Mouse (Mus musculus): ENCODE data around the gene Dhx58. TPM values are rescaled to one million over a fixed set of nuclear protein-coding genes. Genes with fewer than 3 reads are reported as not detected.

The Dhx58 gene
- polyA plus RNA-seq, 2 experiments, result 2.3 to 3.2 TPM

DNA sequence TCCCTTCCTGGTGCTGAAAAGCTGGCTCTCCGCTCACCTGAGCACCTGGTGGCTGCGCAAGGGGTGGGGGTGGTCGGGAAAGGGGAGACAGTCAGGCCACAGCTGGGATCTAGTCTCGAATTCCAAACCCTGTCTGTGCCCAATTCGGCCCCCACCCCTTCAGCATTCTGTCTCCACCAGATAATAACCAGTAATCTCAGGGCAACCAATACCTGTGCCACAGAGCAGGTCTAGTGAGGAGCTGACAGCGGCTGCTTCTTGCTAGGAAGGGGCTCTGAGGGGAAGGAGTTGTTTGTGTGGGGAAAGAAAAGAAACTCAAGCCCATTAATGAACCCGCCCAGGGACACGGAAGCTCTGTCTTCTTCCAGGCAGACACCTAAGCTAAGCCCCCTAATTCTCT lies 52.9 kb downstream of the Dhx58 start:
- WGBS, result 12% methylated on average over 7 of the region's 8 CpGs
- Histone ChIP-seq H3K9me3 (ENCODE audit: control insufficient read depth, low read length) (no peaks in the 10 kb centered on the region), H3K4me3 (replicated peaks; ENCODE audit: low read length) (no peak overlapping the region), H3K27ac (replicated peaks; ENCODE audit: low read depth, low read length) (no peak overlapping the region), H3K9ac (ENCODE audit: low read depth, low read length, severe bottlenecking) (no peak overlapping the region), H3K4me2 (replicated peaks; ENCODE audit: low read depth, low read length, severe bottlenecking) (no peak overlapping the region), H3K27me3 (ENCODE audit: control insufficient read depth, insufficient read depth, low read length) (peaks cover 19% of the 10 kb centered on the region; the same call in 1 of the 2 replicates), H3K4me1 (ENCODE audit: control insufficient read depth, insufficient read depth, low read length) (0 out of 2 replicates have a peak, but pooled peaks cover 2% of the 10 kb centered on the region), H3K36me3 (ENCODE audit: control insufficient read depth, insufficient read depth, low read length) (no peaks in the 10 kb centered on the region)
- TF ChIP-seq POLR2A (IDR thresholded peaks at IDR 0.05; ENCODE audit: borderline replicate concordance, extremely low read depth, insufficient read depth, insufficient read length), result no peak
- DNase-seq (ENCODE audit: low spot score), result no peak
- no peak for ATAC-seq (ENCODE audit: low FRiP score, low read depth)

DNA sequence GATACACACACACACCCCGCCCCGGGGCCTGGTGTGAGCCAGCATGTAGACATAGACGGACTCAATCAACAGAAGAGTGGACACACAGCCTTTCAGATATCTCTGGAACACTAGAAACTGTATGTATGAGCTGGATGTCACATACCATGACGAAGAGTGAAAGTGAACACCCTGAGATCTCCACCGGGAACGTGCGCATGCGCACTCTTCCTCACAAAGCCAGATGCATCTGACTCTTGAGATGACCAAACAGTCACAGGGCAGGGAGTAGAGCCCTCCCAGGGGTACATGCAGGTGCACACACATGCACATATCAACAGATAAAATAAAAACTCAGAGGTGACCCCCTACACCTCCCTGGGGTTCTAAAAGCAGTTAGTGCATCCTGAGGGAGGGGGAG lies 55.7 kb downstream of the Dhx58 start:
- Histone ChIP-seq H3K36me3 (ENCODE audit: control insufficient read depth, insufficient read depth, low read length) (no peaks in the 10 kb centered on the region), H3K4me1 (ENCODE audit: control insufficient read depth, insufficient read depth, low read length) (peaks cover 10% of the 10 kb centered on the region), H3K27me3 (ENCODE audit: control insufficient read depth, insufficient read depth, low read length) (peaks cover 19% of the 10 kb centered on the region; the same call in 1 of the 2 replicates), H3K9ac (ENCODE audit: low read depth, low read length, severe bottlenecking) (no peak overlapping the region), H3K9me3 (ENCODE audit: control insufficient read depth, low read length) (no peaks in the 10 kb centered on the region), H3K4me2 (replicated peaks; ENCODE audit: low read depth, low read length, severe bottlenecking) (no peak overlapping the region), H3K27ac (replicated peaks; ENCODE audit: low read depth, low read length) (no peak overlapping the region), H3K4me3 (replicated peaks; ENCODE audit: low read length) (no peak overlapping the region)
- TF ChIP-seq POLR2A (IDR thresholded peaks at IDR 0.05; ENCODE audit: borderline replicate concordance, extremely low read depth, insufficient read depth, insufficient read length), result no peak
- no peak for DNase-seq (ENCODE audit: low spot score)
- no peak for ATAC-seq (ENCODE audit: low FRiP score, low read depth)
- 87% methylated on average over 8 of the region's 8 CpGs for WGBS

DNA sequence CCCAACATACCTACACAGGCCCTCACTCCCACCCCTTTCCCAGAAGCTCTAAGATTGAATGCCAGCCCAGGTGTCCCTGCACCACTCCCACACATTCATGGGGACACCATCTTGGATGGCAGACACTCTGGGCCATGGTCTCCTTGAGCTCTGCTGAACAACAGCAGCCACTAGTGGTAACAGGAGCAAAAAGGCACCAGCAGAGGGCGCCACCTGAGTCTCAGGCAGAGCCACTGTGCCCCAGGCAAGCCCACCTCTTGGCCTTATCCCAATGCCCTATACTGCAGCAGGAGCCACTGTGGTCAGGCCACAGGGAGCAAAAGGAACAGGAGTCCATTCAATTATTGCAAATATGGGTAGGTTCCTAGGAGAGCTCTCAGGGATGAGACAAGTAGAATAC lies 57.8 kb downstream of the Dhx58 start:
- no peaks in the 10 kb centered on the region for H3K9me3 ChIP-seq (ENCODE audit: control insufficient read depth, low read length)
- H3K36me3 ChIP-seq (ENCODE audit: control insufficient read depth, insufficient read depth, low read length), result no peaks in the 10 kb centered on the region
- DNase-seq (ENCODE audit: low spot score) (peak; percentile 26), ATAC-seq (ENCODE audit: low FRiP score, low read depth) (no peak)
- H3K27me3 ChIP-seq (ENCODE audit: control insufficient read depth, insufficient read depth, low read length), result peaks cover 14% of the 10 kb centered on the region; the same call in 1 of the 2 replicates
- no peak overlapping the region for H3K9ac ChIP-seq (ENCODE audit: low read depth, low read length, severe bottlenecking)
- H3K4me2 ChIP-seq (replicated peaks; ENCODE audit: low read depth, low read length, severe bottlenecking), result no peak overlapping the region
- H3K4me3 ChIP-seq (replicated peaks; ENCODE audit: low read length), result no peak overlapping the region
- H3K4me1 ChIP-seq (ENCODE audit: control insufficient read depth, insufficient read depth, low read length), result peaks cover 10% of the 10 kb centered on the region
- H3K27ac ChIP-seq (replicated peaks; ENCODE audit: low read depth, low read length), result no peak overlapping the region
- TF ChIP-seq POLR2A (IDR thresholded peaks at IDR 0.05; ENCODE audit: borderline replicate concordance, extremely low read depth, insufficient read depth, insufficient read length), result no peak
- WGBS, result 11% methylated on average over 1 of the region's 1 CpGs

Other genes with a start within 250 kb of the Dhx58 start
- gene Klhl11, start 231.5 kb downstream of the Dhx58 start, polyA plus RNA-seq (2012; rRNA removed), result 5.5 and 5.8 TPM in 2 replicates
- gene Klhl11, start 231.5 kb downstream of the Dhx58 start, polyA plus RNA-seq (2014; fragmentation: Nextera tagmentation; extraction: Ambion mirVana), result 11.5 and 12.5 TPM in 2 replicates
- 108 and 118 TPM in 2 replicates for gene Acly, start 176.3 kb downstream of the Dhx58 start, polyA plus RNA-seq (2012; rRNA removed)
- gene Acly, start 176.3 kb downstream of the Dhx58 start, polyA plus RNA-seq (2014; fragmentation: Nextera tagmentation; extraction: Ambion mirVana), result 156 and 159 TPM in 2 replicates
- gene Ttc25, start 158.7 kb downstream of the Dhx58 start, polyA plus RNA-seq (2012; rRNA removed), result 0.42 and 0.55 TPM in 2 replicates
- gene Ttc25, start 158.7 kb downstream of the Dhx58 start, polyA plus RNA-seq (2014; fragmentation: Nextera tagmentation; extraction: Ambion mirVana), result 0.14 and 0.40 TPM in 2 replicates
- 15.9 and 17.0 TPM in 2 replicates for gene Cnp, start 129.4 kb downstream of the Dhx58 start, polyA plus RNA-seq (2012; rRNA removed)
- gene Cnp, start 129.4 kb downstream of the Dhx58 start, polyA plus RNA-seq (2014; fragmentation: Nextera tagmentation; extraction: Ambion mirVana), result 21.3 and 26.0 TPM in 2 replicates
- gene Nkiras2, start 85.0 kb downstream of the Dhx58 start, polyA plus RNA-seq (2012; rRNA removed), result 68.7 and 90.5 TPM in 2 replicates
- 76.4 and 82.9 TPM in 2 replicates for gene Nkiras2, start 85.0 kb downstream of the Dhx58 start, polyA plus RNA-seq (2014; fragmentation: Nextera tagmentation; extraction: Ambion mirVana)
- 179 and 225 TPM in 2 replicates for gene Dnajc7, start 84.1 kb downstream of the Dhx58 start, polyA plus RNA-seq (2012; rRNA removed)
- gene Dnajc7, start 84.1 kb downstream of the Dhx58 start, polyA plus RNA-seq (2014; fragmentation: Nextera tagmentation; extraction: Ambion mirVana), result 73.3 and 74.1 TPM in 2 replicates
- 6.4 and 10.0 TPM in 2 replicates for gene Zfp385c, start 11.8 kb downstream of the Dhx58 start, polyA plus RNA-seq (2012; rRNA removed)
- gene Zfp385c, start 11.8 kb downstream of the Dhx58 start, polyA plus RNA-seq (2014; fragmentation: Nextera tagmentation; extraction: Ambion mirVana), result 0.72 and 1.5 TPM in 2 replicates
- gene Kat2a, start 8.2 kb upstream of the Dhx58 start, polyA plus RNA-seq (2012; rRNA removed), result 70.8 and 78.1 TPM in 2 replicates
- 55.8 and 57.4 TPM in 2 replicates for gene Kat2a, start 8.2 kb upstream of the Dhx58 start, polyA plus RNA-seq (2014; fragmentation: Nextera tagmentation; extraction: Ambion mirVana)
- gene Hspb9, start 9.6 kb upstream of the Dhx58 start, polyA plus RNA-seq (2012; rRNA removed), result not detected in 2 replicates
- gene Hspb9, start 9.6 kb upstream of the Dhx58 start, polyA plus RNA-seq (2014; fragmentation: Nextera tagmentation; extraction: Ambion mirVana), result 0.77 TPM in 1 of 2 replicates, not detected in the other
- 188 and 227 TPM in 2 replicates for gene Rab5c, start 33.9 kb upstream of the Dhx58 start, polyA plus RNA-seq (2012; rRNA removed)
- 73.2 and 75.1 TPM in 2 replicates for gene Rab5c, start 33.9 kb upstream of the Dhx58 start, polyA plus RNA-seq (2014; fragmentation: Nextera tagmentation; extraction: Ambion mirVana)
- gene Kcnh4, start 55.7 kb upstream of the Dhx58 start, polyA plus RNA-seq (2012; rRNA removed), result 0.09 TPM in 2 replicates
- not detected in 2 replicates for gene Kcnh4, start 55.7 kb upstream of the Dhx58 start, polyA plus RNA-seq (2014; fragmentation: Nextera tagmentation; extraction: Ambion mirVana)
- not detected in 2 replicates for gene Hcrt, start 58.7 kb upstream of the Dhx58 start, polyA plus RNA-seq (2012; rRNA removed)
- not detected in 2 replicates for gene Hcrt, start 58.7 kb upstream of the Dhx58 start, polyA plus RNA-seq (2014; fragmentation: Nextera tagmentation; extraction: Ambion mirVana)
- 12.1 and 14.0 TPM in 2 replicates for gene Ghdc, start 66.7 kb upstream of the Dhx58 start, polyA plus RNA-seq (2012; rRNA removed)
- 3.7 and 5.7 TPM in 2 replicates for gene Ghdc, start 66.7 kb upstream of the Dhx58 start, polyA plus RNA-seq (2014; fragmentation: Nextera tagmentation; extraction: Ambion mirVana)
- gene Stat5b, start 146.5 kb upstream of the Dhx58 start, polyA plus RNA-seq (2012; rRNA removed), result 24.4 and 27.0 TPM in 2 replicates
- 21.9 and 22.1 TPM in 2 replicates for gene Stat5b, start 146.5 kb upstream of the Dhx58 start, polyA plus RNA-seq (2014; fragmentation: Nextera tagmentation; extraction: Ambion mirVana)
- 8.0 and 11.3 TPM in 2 replicates for gene Stat5a, start 155.1 kb upstream of the Dhx58 start, polyA plus RNA-seq (2012; rRNA removed)
- 5.3 and 7.8 TPM in 2 replicates for gene Stat5a, start 155.1 kb upstream of the Dhx58 start, polyA plus RNA-seq (2014; fragmentation: Nextera tagmentation; extraction: Ambion mirVana)
- gene Stat3, start 235.3 kb upstream of the Dhx58 start, polyA plus RNA-seq (2012; rRNA removed), result 56.1 and 66.2 TPM in 2 replicates
- gene Stat3, start 235.3 kb upstream of the Dhx58 start, polyA plus RNA-seq (2014; fragmentation: Nextera tagmentation; extraction: Ambion mirVana), result 63.0 and 65.9 TPM in 2 replicates